Mouse (Mus musculus) brain, embryonic 14.5 days (tissue): Measurements from ENCODE around the gene Srp68. TPM values are rescaled to one million over a fixed set of nuclear protein-coding genes. Genes with fewer than 3 reads are reported as not detected.
A peak's percentile ranks its signal among the peaks of the same experiment; 100 is the strongest.

Experiments used
- DNase-seq: peaks from one replicate; pipeline ENCODE4 v3.0.0-alpha.2; 2011; ENCODE audit warnings: low read depth
- CTCF ChIP-seq: fragments of 200-500 bp; IDR thresholded peaks from 2 replicates; pipeline ENCODE4 v1.5.1; 2012; ENCODE audit warnings: inconsistent platforms, mild to moderate bottlenecking, moderate library complexity, borderline replicate concordance; ENCODE audit not compliant: insufficient read depth, insufficient read length; ENCODE audit errors: extremely low read depth
- POLR2A ChIP-seq: fragments of 200-500 bp; IDR thresholded peaks from 2 replicates; pipeline ENCODE4 v1.6.1; 2012; ENCODE audit warnings: mild to moderate bottlenecking, inconsistent platforms, borderline replicate concordance; ENCODE audit not compliant: poor library complexity, insufficient read depth, insufficient read length, severe bottlenecking; ENCODE audit errors: extremely low read depth
- polyA plus RNA-seq: library from polyadenylated mRNA; depleted of rRNA; stranded (reverse); fragments of >200 nt; gene quantifications from 2 replicates; pipeline ENCODE4 v1.2.3, GENCODE M21; 2012

The Srp68 gene
- polyA plus RNA-seq, 1 experiment: 68.6 TPM

GRCm38 (mm10) chr11:116228699-116229098, 45.3 kb downstream of the Srp68 start:
- TF ChIP-seq CTCF: no peak
- no peak for TF ChIP-seq POLR2A
- no peak for DNase-seq

- peak; percentile 66 for DNase-seq
- TF ChIP-seq POLR2A: no peak
- peak; percentile 82 for TF ChIP-seq CTCF
These were observed 47.6 kb downstream of the Srp68 start for GRCm38 (mm10) chr11:116226414-116226813.

- no peak for TF ChIP-seq POLR2A
- TF ChIP-seq CTCF: no peak
- DNase-seq: no peak
These were observed 51.3 kb downstream of the Srp68 start for GRCm38 (mm10) chr11:116222740-116223059.

- DNase-seq: peak; percentile 32
- TF ChIP-seq CTCF (0 out of 2 replicates have a peak, but pooled peaks have one; percentile 4), POLR2A (no peak)
These were observed 51.9 kb downstream of the Srp68 start for GRCm38 (mm10) chr11:116221931-116222739.

- peak; percentile 71 for DNase-seq
- TF ChIP-seq CTCF (peak; percentile 75), POLR2A (no peak)
These were observed 54.1 kb downstream of the Srp68 start for GRCm38 (mm10) chr11:116219885-116220284.

GRCm38 (mm10) chr11:116218737-116219400, 55.1 kb downstream of the Srp68 start:
- TF ChIP-seq POLR2A (no peak), CTCF (no peak)
- DNase-seq: peak; percentile 95

GRCm38 (mm10) chr11:116218263-116218662, 55.8 kb downstream of the Srp68 start:
- TF ChIP-seq POLR2A (no peak), CTCF (no peak)
- no peak for DNase-seq

- TF ChIP-seq POLR2A: no peak
- no peak for DNase-seq
These were observed 57.5 kb downstream of the Srp68 start for GRCm38 (mm10) chr11:116216549-116216948.

GRCm38 (mm10) chr11:116215991-116216390, 58.0 kb downstream of the Srp68 start:
- DNase-seq: no peak
- TF ChIP-seq CTCF (no peak), POLR2A (no peak)

- TF ChIP-seq POLR2A: no peak
- peak; percentile 32; the same call in 1 of the 2 replicates for TF ChIP-seq CTCF
- DNase-seq: no peak
These were observed 58.8 kb downstream of the Srp68 start for GRCm38 (mm10) chr11:116215181-116215580.

- TF ChIP-seq POLR2A: no peak
- TF ChIP-seq CTCF: no peak
- no peak for DNase-seq
These were observed 60.0 kb downstream of the Srp68 start for GRCm38 (mm10) chr11:116213877-116214510.

GRCm38 (mm10) chr11:116212847-116213246, 61.2 kb downstream of the Srp68 start:
- TF ChIP-seq POLR2A: no peak
- TF ChIP-seq CTCF: no peak

GRCm38 (mm10) chr11:116210696-116211095, 63.3 kb downstream of the Srp68 start:
- no peak for TF ChIP-seq POLR2A
- no peak for DNase-seq

More at GRCm38 (mm10) chr11:116212847-116213246, 61.2 kb downstream of the Srp68 start:
- no peak for DNase-seq
